Mouse (Mus musculus) erythroblast, embryonic 14.5 days (primary cell): ENCODE data around the gene Dpp6.

Experiments
- GATA1 ChIP-seq: IDR thresholded peaks from 2 replicates; pipeline ENCODE4 v1.6.1; 2012; ENCODE audit warnings: low read length, inconsistent platforms, mixed read lengths
- TAL1 ChIP-seq: IDR thresholded peaks from 3 replicates; pipeline ENCODE4 v1.6.1; 2012; ENCODE audit warnings: low read length, inconsistent platforms, mixed read lengths

DNA sequence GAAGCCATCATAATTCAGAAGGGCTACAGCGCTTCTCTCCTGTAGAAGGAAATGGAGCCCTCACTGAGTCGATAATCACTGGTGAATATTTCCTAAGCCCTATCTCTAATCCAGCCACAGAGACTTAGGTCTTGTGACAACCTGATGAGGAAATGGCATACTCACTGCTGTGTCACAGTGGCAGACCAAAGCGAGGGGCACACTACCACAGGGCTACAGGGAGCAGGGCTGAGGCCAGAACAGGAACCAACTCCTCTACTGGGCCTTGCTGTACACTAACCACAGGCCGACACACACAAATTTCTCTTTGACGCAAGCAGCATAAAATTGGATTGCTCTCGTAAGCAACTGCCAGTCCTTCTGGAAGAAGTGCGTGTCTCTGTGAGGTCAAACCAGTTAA, 389.2 kb downstream of the Dpp6 start:
- TF ChIP-seq TAL1 (no peak), GATA1 (no peak)
